Mouse (Mus musculus) brain, embryonic 18.5 days (tissue): ENCODE data around the gene Pms2.

Experiments
- DNase-seq: peaks from one replicate; pipeline ENCODE4 v3.0.0-alpha.2; 2012; ENCODE audit warnings: low read depth, low spot score

The Pms2 gene

GRCm38 (mm10) chr5:143909417-143910400 is at the start of gene Pms2, which contains the start of gene Aimp2:
Pms2 (plus strand) TSS chr5:143909964.
Aimp2 (minus strand) TSS chr5:143909847.
- DNase-seq = peak; percentile 99

- DNase-seq = no peak
These were observed 38.1 kb upstream of the Pms2 start for GRCm38 (mm10) chr5:143871547-143872169.

- no peak for DNase-seq
These were observed 35.2 kb upstream of the Pms2 start for GRCm38 (mm10) chr5:143874571-143874970.

- DNase-seq = no peak
These were observed 24.5 kb upstream of the Pms2 start for GRCm38 (mm10) chr5:143885274-143885673.

GRCm38 (mm10) chr5:143890741-143891140 is 19.0 kb upstream of the Pms2 start:
- DNase-seq = no peak

- no peak for DNase-seq
These were observed 17.4 kb upstream of the Pms2 start for GRCm38 (mm10) chr5:143892255-143892886.

- DNase-seq = no peak
These were observed 16.4 kb upstream of the Pms2 start for GRCm38 (mm10) chr5:143893396-143893795.

GRCm38 (mm10) chr5:143897635-143898330 is 12.0 kb upstream of the Pms2 start, which contains the start of gene Ankrd61:
Ankrd61 (minus strand) TSS chr5:143897685.
- DNase-seq = no peak

GRCm38 (mm10) chr5:143902111-143902510 is 7.7 kb upstream of the Pms2 start:
- no peak for DNase-seq

- no peak for DNase-seq
These were observed 6.0 kb upstream of the Pms2 start for GRCm38 (mm10) chr5:143903813-143904212.

- DNase-seq = no peak
These were observed 3.3 kb upstream of the Pms2 start for GRCm38 (mm10) chr5:143906429-143906828.

GRCm38 (mm10) chr5:143908926-143909325 is 838 bp upstream of the Pms2 start:
- DNase-seq = no peak

- DNase-seq = no peak
These were observed 6.5 kb downstream of the Pms2 start for GRCm38 (mm10) chr5:143916221-143916620.

- DNase-seq = no peak
These were observed 7.7 kb downstream of the Pms2 start for GRCm38 (mm10) chr5:143917418-143917817.

- DNase-seq = no peak
These were observed 8.4 kb downstream of the Pms2 start for GRCm38 (mm10) chr5:143918120-143918519.

GRCm38 (mm10) chr5:143924781-143925452 is 15.2 kb downstream of the Pms2 start:
- no peak for DNase-seq

GRCm38 (mm10) chr5:143927875-143928274 is 18.1 kb downstream of the Pms2 start, which contains the start of gene Gm42421:
Gm42421 (plus strand) TSS chr5:143928175.
- DNase-seq = no peak

- no peak for DNase-seq
These were observed 19.5 kb downstream of the Pms2 start for GRCm38 (mm10) chr5:143929291-143929690.

- DNase-seq = no peak
These were observed 20.9 kb downstream of the Pms2 start for GRCm38 (mm10) chr5:143930656-143931055.

GRCm38 (mm10) chr5:143931863-143932580 is 22.3 kb downstream of the Pms2 start:
- no peak for DNase-seq
